Mouse (Mus musculus): Measurements from ENCODE around the gene Col4a6. TPM values are rescaled to one million over a fixed set of nuclear protein-coding genes. Genes with fewer than 3 reads are reported as not detected.

Gene Col4a6
- polyA plus RNA-seq, 3 experiments from 2014 or later: not detected

- ATAC-seq: no peak
These were observed 224.2 kb downstream of the Col4a6 start for GRCm38 (mm10) chrX:141249636-141250035.

GRCm38 (mm10) chrX:141236564-141237333, 237.1 kb downstream of the Col4a6 start:
- ATAC-seq: no peak

- ATAC-seq: no peak
These were observed 245.7 kb downstream of the Col4a6 start for GRCm38 (mm10) chrX:141228169-141228568.

- ATAC-seq: no peak
These were observed 261.1 kb downstream of the Col4a6 start for GRCm38 (mm10) chrX:141212802-141213201.

- no peak for ATAC-seq
These were observed 274.9 kb downstream of the Col4a6 start for GRCm38 (mm10) chrX:141198993-141199392.

- ATAC-seq: no peak
These were observed 278.8 kb downstream of the Col4a6 start for GRCm38 (mm10) chrX:141195036-141195435.

GRCm38 (mm10) chrX:141175353-141175752, 298.5 kb downstream of the Col4a6 start:
- ATAC-seq: no peak

- ATAC-seq: no peak
These were observed 308.8 kb downstream of the Col4a6 start for GRCm38 (mm10) chrX:141165067-141165466.

- no peak for ATAC-seq
These were observed 313.5 kb downstream of the Col4a6 start for GRCm38 (mm10) chrX:141160371-141160770.

- ATAC-seq: no peak
These were observed 315.7 kb downstream of the Col4a6 start for GRCm38 (mm10) chrX:141158160-141158559.

- no peak for ATAC-seq
These were observed 316.2 kb downstream of the Col4a6 start for GRCm38 (mm10) chrX:141157626-141158025.

- ATAC-seq: peak; percentile 54
These were observed 317.2 kb downstream of the Col4a6 start for GRCm38 (mm10) chrX:141156696-141157095.

GRCm38 (mm10) chrX:141151182-141151581, 322.7 kb downstream of the Col4a6 start:
- no peak for ATAC-seq

- no peak for ATAC-seq
These were observed 323.6 kb downstream of the Col4a6 start for GRCm38 (mm10) chrX:141150290-141150689.

GRCm38 (mm10) chrX:141149705-141150104, 324.2 kb downstream of the Col4a6 start:
- ATAC-seq: no peak

Other genes with a start within 250 kb of the Col4a6 start
- not detected for gene Col4a5, start 1.3 kb upstream of the Col4a6 start, polyA plus RNA-seq (2017; shearing (Covaris generic))

Data from inflammation-experienced regulatory T-cells, adult 6 months (primary cell).